Mouse (Mus musculus) left cerebral cortex, adult 18-20 months (tissue): ENCODE data around the gene Lmf1. TPM values are rescaled to one million over a fixed set of nuclear protein-coding genes. Genes with fewer than 3 reads are reported as not detected.

Experiments used
- DNase-seq, 2 experiments: peaks; one replicate each; pipeline ENCODE4 v3.0.0; 2021 to 2022; ENCODE audit warnings: low spot score in 2 of 2, mixed read lengths in 1 of 2
- total RNA-seq, 2 experiments: library from RNA; stranded (reverse); gene quantifications; 2 replicates each; pipeline ENCODE4 v1.2.3; 2021

Lmf1 gene
- total RNA-seq, 2 experiments from 2014 or later = 19.1 to 20.2 TPM

DNA sequence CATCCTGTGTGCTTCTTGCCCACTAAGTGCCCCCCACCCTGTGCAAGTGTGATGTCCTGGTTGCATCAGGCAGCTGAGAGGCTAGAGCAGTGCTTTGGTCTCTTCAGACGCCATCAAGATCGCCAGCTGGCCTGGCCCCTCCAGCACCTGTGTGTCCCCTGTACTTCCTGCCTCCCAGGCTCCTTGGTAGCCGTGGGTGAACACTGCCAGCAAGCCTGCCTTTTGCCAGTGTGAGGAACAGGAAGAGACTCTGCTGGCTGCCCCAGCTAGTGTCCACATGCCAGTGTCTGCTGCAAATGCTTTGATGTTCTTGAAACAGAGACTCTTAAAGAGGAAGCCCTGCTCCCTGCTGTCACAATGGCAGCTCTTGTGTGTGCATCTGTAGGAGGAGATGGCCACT, 18.7 kb downstream of the Lmf1 start:
- no peak for DNase-seq

DNA sequence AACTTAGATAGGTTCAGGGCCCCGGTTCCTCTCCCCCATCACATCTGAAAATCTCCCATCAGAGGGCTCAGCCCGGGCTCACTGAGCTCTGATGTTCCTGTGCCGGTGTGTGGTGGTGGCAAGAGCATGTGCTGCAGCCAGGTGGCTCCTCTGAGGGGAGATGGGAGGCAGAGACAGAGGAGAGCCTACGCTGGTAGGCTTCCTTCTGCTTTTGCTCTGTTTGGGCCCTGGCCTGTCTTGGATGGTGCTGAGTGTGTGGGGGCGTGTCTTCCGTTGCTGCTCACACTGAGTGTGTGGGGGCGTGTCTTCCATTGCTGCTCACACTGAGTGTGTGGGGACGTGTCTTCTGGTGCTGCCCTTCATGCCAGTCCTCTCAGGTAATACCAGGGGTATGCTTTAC, 23.5 kb downstream of the Lmf1 start:
- no peak for DNase-seq

DNA sequence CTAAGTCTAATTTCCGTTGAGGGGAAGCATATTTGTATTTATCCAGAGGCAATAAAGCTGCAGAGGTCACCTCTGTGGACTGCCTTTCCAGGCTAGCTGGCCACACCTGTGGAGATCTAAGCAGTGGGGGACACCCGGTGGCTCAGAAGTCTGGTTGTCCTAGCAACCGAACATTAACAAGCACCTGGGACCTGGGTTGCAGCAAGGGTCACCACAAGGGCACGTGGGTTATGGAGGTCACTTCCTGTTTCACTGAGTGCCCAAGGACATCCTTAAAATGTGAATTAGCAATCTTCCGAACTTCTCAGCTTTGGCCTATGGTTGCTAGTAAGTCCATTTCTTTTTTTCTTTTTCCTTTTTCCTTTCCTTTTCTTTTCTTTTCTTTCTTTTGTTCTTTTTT, 25.3 kb downstream of the Lmf1 start:
- no peak for DNase-seq

DNA sequence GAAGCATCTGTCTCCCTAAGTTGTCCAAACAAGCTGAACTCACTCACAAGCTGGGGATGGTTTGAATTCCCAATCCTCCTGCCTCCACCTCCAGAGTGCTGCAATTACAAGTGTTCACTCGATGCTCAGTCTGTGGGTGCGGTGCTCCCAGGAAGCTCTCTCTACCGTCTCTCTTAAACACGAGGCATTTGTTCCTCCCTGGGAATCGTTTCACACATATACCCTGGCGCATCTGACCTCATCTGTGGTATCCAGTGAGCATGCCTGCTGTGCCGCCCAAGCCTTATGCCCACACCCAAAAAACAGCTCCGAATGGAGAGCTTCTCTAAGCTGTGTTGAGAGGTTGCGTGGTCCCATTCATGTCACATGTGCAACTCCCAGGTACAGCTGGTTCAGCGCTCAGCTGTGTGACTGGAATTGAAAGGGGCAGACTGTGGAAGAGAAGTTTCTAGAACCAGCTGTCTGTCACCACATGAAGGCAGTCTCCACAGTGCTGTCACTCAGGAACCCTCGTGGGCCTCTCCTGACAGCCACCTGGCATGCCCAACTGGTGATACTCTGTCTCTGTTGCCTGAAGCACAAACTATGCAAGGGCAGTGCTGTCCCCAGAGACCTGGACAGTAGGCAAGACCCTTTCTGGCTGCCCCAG, 29.4 kb downstream of the Lmf1 start:
- peak; percentile 31 to 42 for DNase-seq

DNA sequence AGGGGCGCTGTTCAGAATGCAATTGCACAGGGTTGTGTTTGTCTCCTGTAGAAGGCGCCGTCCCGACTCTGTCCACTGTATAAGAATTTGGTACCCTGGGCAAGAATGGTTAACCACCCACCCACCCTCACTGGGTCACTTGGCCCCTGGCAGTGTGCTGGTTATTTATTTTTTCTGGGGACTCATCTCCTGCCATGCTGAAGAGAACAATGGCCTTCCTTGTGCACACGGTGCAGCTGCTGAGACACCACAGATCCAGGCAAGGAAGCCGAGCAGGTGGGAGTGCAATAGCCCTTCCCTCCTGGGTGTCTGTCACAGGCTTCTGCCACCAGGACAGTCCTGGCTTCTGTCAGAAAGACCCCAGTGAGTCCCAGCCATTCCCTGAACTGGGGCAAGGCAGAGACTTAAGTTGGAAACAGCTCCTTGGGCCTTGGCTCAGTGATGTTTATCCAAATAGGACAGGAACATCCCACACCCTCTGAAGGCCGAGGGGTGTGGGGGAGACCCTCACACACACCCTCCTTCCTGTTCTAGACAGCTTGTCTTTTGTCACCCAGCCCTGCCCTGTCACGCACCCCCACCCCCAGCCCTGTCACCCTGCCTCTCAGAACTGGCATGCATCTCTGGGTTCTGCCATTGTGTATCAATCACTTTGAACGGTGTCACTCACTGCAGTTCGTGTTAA, 30.1 kb downstream of the Lmf1 start:
- DNase-seq = no peak

DNA sequence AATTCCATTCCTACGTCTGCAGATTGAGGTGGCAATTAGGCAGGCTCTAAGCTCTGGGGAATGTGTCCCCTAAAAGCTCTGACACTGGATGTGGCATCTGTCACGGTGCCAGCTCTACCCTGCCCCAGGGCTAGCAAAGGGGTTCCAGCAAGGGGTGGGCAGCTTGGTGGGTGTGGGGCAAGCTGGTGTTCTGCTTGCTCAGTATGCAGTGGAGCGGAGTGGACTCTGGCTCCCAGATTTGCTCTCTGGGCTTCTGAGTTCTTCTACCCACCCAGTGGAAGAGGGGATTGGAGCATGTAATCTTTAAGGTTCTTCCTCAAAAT, 30.6 kb downstream of the Lmf1 start:
- no peak for DNase-seq

DNA sequence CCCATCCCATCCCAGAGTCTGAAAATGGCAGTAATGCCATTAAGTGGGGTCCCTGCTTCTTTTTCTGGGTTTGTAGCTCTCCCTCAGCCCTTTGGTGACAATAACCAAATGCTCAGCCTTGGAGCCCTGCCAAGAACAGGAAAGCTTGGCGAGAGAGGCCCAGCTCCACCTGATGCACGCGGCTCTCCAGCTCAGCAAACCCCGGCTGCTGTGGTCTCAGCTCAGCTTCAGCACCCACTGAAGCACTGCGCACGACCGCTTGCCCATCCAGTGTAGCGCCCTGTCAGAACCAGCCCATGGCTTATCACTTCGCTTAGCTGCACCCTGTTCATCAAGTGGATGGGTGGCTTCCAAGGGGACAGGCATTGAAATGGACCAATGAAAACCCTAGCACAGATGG, 31.3 kb downstream of the Lmf1 start:
- DNase-seq = no peak

DNA sequence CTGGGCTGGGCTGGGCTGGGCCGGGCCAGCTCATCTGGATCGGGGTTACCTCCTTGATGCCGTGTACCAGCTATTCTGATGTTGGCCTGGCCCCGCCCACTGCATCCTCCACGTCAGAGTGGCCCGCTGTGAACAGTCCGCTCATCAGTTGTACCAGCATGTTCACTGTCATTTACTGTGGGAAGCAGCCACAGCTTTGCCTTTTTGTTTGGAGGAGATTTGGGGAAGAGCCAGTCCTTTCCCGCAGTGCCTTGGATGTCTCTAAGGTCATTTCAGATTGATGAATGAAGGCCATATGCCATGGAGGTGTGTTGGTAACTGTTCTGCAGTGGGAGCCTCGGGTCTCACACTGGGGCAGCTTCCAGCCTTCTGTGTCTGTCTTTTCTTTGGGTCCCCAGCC, 33.7 kb downstream of the Lmf1 start:
- no peak for DNase-seq

DNA sequence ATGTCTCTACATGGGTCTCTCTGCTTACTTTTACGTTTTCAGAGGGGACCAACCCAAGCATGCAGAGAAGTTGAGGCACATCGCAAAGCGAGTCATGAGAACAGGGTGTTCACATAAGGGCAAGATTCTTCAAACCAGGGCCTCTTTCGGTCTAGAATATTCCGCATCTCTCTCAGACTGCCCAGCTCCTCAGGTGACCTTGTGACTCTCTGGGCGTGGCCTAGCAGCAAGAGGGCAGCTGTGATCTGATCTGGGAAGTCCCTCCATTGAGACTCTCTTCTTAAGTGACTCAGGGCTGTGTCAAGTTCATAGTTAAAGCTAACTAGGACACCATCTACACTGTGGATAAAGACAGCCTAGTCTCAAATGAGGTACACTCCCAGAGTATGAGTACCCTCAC, 34.4 kb downstream of the Lmf1 start:
- DNase-seq = no peak

DNA sequence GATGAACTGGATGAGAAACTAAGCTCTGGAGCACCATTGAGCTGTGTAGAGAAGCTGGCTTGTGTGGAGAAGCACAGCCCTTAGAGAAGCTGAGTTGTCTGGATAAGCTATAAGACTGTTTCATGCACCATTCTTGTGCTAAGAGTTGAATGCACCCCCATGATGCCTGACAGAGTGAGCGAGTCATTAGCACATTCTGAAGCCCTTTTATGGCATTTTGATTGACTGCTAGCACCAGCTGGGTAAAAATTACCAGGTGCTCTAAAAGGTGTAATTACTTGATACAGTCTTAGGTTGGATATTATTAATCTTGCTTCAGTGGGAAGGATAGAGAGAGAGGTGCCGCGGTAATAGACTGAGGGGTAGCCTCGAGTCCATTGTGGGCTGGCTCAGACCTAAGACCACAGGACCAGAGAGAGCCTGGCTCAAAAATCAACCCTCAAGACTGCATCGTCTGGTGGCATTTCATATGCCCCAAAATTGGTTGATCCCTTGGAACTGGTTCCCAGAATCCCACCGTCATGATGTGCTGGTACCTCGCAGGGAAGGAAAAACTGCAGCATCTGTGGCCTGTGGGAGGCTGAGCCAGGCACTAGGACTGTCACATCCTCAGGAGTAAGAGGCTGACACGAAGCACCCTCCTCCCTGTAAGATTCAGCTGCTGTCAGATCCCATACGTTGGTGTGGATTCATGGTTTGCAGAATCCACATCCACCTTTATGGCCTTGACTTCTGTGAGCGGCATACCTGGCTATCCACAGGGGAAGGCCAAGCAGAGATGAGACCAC, 36.0 kb downstream of the Lmf1 start:
- peak in 1 of 2 experiments; percentile 33 for DNase-seq

DNA sequence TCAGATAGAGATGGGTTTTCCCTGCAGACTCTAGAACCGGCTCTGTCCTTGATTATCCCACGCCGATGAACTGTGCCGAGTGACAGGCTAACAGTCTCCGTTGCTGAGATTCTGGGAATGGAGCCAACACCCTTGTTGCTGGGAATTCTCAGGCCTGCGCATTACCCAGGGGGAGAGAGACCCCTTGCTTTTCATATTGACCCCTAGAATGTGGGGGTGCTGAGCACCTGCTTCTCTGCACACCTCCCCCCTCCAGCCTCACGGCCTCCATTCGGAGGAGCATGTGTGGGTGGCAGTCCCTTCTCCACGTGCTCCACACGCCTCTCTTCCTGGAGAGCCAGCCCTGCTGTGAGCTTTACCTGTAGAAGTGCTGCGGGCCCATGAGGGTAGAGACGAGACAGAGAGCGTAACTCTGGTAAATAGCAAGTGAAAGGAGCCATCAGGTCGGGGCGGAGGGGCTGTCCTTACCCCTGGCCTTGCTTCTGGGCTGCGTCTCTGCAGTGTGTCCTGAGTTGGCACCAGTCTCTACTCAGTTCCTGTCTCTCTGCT, 39.7 kb downstream of the Lmf1 start:
- peak; percentile 60 to 72 for DNase-seq

DNA sequence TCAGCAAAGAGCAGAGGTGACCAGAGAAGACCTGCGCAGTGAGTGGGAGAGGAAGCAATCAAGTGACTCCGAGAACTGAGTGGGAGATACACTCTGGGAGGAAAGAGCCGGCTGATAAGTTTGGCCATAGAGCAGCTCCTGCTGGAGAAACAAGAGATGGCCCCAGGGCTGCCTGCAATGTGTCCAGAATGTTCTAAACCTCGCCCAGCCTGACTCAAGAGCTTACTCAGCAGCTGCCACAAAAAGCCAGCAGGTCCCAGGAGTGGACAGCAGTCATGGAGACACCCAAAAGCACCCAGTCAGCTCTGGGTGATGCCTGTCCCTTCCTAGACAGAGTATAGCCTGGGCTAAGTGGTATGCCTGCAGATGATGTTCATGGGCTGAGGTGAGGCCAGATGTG, 44.6 kb downstream of the Lmf1 start:
- DNase-seq = no peak

DNA sequence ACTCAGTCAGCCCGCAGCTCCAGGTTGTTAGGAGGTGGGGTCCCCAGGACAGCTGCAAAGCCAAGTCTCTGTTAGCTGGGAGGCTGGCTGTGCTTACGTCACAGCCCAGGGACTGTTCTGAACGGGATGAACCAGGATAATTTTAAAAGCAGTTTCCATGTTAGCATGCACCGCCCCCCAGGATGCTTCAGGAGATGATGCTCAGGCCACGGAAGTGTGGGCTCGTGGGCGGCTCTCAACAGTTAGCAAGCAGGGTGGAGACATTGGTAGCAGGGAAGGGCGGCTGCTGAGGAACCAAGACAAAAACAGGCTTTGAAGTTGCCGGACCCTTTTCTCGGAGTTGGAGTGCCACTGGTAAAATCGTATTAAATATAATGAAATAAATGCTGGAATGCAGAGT, 45.0 kb downstream of the Lmf1 start:
- DNase-seq = peak; percentile 76 to 88

DNA sequence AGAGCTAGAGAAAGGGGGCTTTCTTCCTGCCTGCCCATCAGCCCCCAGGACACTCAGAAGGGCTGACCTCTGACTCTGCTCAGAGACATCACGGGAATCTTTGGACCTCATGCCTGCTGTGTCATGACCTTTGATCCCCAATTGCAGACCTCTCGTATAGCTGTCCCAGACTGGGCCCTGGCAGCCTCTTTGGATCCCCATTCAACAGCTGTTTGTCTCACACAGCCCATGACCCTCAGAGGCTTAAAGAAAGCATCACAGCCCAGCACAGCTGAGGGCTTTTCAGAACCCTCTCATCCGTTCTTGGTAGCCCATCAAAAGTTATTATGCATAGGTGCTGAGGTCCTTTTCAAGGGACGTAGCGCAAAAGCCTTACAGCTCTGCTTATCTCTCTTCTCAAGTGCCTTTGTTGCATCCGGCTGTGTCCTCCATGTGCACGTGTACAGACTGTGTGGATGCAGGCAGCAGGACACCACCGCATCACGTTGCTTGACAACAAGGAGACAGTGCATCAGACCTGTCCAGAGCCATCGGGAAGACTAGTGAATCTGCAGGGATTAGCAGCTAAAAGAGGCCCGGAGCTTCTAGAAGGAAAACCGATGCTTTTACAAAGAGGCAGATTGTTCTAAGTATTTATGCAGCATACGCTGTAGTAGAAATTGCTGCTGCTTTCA, 45.7 kb downstream of the Lmf1 start:
- no peak for DNase-seq

DNA sequence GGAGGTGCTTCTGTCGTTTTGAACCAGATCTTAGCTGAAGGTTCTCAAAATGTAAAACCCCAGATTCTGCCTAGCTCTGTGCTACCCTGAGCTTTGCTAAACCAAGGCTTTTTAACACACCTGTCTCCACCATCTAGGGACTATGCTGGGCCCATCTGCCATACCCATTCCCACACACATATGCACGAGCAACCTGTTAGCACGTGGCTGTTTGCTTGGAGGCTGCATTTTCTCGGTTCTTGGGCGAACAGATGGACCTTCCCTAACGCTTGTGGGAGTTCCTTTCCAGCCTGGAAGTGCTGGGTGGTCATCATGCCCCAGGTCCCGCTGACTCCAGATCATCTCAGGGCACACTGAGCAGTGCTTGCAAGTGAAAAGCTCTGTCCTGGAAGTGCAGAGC, 46.4 kb downstream of the Lmf1 start:
- DNase-seq = peak; percentile 72 to 86

DNA sequence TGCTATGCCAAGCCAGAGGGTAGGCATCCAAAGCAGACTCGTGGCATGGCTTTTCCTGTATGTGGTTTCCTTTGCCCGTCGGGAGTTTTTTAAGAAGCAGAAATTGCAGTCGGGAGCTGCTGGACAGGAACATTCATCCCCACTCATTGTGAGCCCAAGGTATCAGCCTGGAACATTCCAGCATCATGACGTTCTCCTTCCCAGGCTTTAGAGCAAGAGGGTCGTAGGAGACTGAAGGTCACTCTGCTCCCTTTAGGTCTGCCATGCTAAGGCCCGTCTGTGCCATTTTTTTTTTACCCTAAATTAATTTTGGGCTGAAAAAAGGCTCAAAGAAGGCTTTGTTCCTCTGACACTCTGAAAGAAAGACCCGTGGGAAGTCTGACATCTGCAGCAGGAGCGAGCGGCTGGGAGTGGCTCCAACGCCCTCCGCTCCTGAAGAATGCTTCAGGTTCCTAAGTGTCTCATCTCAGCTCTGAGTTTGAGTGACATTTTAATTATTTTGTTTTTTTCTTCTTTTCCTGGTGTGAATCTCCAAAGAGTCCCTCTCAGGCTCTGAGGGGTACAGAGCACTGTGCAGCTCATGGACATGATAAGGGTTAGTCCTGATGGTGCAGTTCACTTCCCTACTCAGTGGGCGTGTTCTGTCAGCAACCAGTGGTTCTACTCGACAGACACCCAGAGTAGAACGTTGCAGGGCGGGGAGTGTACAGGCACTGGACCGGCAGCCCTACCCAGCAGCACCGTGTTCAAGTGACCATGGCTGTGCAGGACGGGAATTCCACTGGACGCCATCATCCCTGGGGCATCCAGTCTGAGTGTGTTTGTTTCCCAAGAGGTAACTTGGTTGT, 47.5 kb downstream of the Lmf1 start:
- no peak for DNase-seq

DNA sequence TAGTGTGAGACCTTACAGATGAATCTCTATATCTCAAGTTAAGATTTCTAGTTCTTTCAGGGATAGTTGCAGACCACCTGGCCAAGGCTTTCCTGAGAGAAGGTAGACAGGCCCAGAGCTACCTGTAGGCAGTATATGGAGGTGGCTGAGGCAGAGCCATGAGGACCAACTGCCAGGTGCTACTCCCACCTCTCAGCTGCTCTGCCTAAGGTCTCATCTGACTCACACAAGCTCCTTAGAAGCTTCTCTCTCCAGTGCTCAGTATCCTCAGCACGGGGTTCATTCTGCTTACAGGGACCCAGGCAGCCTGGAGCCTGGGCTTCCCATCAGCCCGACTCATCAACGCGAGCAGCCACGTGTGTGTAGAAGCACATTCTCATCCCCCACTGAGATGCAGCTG, 51.4 kb downstream of the Lmf1 start:
- no peak for DNase-seq

DNA sequence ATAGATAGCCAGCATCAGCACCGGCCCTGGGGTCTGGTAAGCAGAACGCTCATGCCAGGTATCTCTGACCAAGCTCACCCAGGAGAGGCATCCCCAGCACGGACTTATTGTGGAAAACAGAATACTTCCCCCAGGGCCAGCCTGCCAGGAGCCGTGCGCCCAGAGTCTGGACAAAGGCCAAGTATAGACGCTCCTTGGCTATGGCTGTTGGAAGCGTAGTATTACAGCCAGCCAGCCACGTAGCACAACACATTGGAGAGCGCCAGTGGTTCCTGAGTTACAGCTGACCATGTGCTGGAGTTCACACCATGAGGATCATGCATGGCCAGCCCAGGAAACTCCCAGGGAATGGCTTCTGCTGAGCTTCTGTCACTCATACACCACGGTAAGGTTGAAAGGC, 55.2 kb downstream of the Lmf1 start:
- no peak for DNase-seq

DNA sequence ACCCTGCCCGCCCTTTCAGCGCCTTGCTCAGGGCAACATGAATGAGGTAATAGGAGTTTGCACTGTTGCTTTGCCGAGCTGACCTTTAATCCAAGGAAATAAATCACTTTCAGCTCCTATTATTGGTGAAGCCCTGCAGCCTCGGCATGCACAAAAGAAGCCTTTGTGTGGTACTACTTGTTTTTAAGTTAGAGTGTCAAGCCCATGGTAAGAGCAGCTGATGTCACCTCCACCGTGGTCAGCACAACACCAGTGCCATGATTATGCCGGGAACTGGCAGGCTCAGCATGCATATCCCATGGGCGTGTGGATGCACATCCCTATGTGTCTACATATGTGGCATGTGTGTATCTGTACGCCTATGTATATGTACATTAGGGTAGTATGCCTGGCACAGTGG, 56.5 kb downstream of the Lmf1 start:
- no peak for DNase-seq

DNA sequence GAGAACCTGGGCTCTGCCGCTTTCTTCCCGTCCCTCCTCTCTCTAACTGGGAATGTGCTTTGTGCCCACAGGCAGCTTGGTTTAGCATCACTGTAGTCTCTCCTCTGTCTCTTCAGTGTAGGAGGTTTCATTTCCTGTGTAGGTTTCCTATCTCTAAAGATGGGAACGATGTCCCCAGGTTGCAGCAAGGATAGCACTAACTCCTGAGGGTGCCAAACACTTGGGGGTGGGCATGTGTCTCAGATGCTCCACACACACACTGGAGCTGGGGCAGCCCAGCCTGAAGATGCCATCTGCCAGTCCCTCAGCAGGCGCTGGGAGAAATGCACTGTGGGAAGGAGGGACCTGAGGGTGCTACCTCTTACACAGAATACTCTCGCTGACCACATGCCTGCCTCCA, 56.9 kb downstream of the Lmf1 start:
- peak; percentile 74 to 85 for DNase-seq

DNA sequence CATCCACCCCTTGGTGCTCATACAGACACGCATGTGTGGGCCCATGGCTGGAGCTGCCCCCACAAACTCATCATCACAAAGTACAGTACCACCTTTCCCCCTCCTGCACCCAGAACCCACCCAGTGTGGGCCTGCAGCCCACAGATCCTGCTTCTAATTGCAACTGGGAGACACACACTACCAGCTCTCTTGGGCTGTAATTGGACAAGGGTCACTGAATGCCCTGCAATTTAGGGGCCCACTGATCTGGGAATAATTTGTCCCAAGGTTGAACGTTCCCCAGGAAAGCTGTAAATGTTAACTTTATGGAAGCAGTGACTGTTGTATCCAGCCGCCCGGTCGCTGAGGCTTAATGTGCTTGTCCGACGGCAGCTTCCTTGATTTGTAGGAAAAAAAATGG, 59.1 kb downstream of the Lmf1 start:
- DNase-seq = no peak
